Mouse (Mus musculus): ENCODE data around the gene Rnf130. TPM values are rescaled to one million over a fixed set of nuclear protein-coding genes. Genes with fewer than 3 reads are reported as not detected.
A peak's percentile ranks its signal among the peaks of the same experiment; 100 is the strongest.

Rnf130 gene
- polyA plus RNA-seq, 1 experiment from 2014 or later = 46.5 TPM

DNA sequence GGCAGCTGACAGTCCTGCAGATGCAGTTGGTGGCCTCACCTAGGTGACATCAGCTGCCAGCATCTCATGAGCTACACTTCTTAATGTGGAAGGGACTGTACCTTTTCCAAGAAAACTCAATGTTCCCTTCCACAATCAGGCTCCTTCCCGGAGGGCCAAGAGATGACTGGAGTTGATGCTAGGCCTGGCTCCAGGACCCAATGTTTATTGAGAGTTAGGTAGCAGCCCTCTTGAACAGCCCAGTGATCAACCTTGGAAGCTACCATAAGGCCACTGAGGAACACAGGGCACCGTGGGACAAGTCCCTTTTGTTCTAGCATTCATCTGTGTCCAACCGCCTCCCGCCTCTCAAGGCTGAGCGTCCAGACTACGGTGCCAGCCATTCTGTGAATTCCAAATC, 107.1 kb downstream of the Rnf130 start:
- H3K9me3 ChIP-seq (ENCODE audit: control insufficient read depth) = no peaks in the 10 kb centered on the region
- TF ChIP-seq CTCF (IDR thresholded peaks at IDR 0.05; ENCODE audit: low read depth) = no peak
- peaks cover 3% of the 10 kb centered on the region; the same call in 1 of the 2 replicates for H3K4me1 ChIP-seq (replicated peaks; ENCODE audit: control insufficient read depth, insufficient read depth, low read length)
- H3K27me3 ChIP-seq (replicated peaks; ENCODE audit: control insufficient read depth, insufficient read depth, low read length) = no peaks in the 10 kb centered on the region
- H3K27ac ChIP-seq (ENCODE audit: low read depth, low read length) = no peak overlapping the region
- H3K4me3 ChIP-seq (ENCODE audit: low read depth, low read length) = peak overlapping the region; percentile 86
- peak overlapping the region; percentile 99 for H3K9ac ChIP-seq (ENCODE audit: low read depth, low read length)
- 86% methylated on average over 6 of the region's 6 CpGs for WGBS
- H3K36me3 ChIP-seq (ENCODE audit: control insufficient read depth, insufficient read depth) = peaks cover 16% of the 10 kb centered on the region
- ATAC-seq = no peak
- H3K4me2 ChIP-seq (replicated peaks; ENCODE audit: low read depth) = peak overlapping the region; percentile 83

DNA sequence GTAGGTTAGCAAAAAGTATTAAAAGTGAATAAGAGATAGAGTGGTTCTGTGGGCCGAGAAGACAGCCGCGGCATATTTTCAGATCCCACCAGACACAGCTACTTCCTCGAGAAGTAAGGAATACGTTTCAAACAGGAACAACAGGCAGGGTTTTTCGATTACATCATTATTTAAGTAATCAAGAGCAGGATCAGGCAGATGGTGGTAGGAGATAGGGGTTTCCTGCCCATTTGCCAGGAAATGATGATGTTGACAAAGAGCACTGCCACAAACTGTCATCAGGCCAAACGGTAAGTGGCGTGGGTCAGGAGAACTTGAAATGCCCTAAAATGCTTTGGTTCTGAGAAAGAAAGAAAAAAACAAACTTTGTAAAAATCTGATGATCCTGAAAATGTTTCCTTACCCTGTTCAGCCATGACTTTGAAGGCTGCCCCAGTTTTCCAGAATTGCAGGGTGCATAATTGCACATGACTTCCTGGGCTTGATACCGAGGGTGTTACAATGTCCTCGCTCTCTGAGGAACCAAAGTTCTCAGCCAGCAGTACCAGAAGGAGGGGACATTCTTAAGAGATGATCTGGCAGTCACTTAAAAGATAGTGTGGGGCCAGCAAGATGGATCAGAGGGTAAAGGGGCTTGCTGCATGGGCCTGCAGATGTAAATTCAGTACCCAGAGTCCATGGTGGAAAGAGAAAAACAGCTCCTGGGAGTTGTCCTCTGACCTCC, 109.2 kb downstream of the Rnf130 start:
- 49% methylated on average over 10 of the region's 10 CpGs for WGBS
- Histone ChIP-seq H3K4me1 (replicated peaks; ENCODE audit: control insufficient read depth, insufficient read depth, low read length) (peaks cover 3% of the 10 kb centered on the region; the same call in 1 of the 2 replicates), H3K27ac (ENCODE audit: low read depth, low read length) (peak overlapping the region; percentile 41; the same call in 1 of the 2 replicates), H3K4me2 (replicated peaks; ENCODE audit: low read depth) (no peak overlapping the region), H3K4me3 (ENCODE audit: low read depth, low read length) (no peak overlapping the region), H3K36me3 (ENCODE audit: control insufficient read depth, insufficient read depth) (peaks cover 27% of the 10 kb centered on the region), H3K9ac (ENCODE audit: low read depth, low read length) (no peak overlapping the region), H3K9me3 (ENCODE audit: control insufficient read depth) (no peaks in the 10 kb centered on the region), H3K27me3 (replicated peaks; ENCODE audit: control insufficient read depth, insufficient read depth, low read length) (no peaks in the 10 kb centered on the region)
- no peak for ATAC-seq
- no peak for TF ChIP-seq CTCF (IDR thresholded peaks at IDR 0.05; ENCODE audit: low read depth)

DNA sequence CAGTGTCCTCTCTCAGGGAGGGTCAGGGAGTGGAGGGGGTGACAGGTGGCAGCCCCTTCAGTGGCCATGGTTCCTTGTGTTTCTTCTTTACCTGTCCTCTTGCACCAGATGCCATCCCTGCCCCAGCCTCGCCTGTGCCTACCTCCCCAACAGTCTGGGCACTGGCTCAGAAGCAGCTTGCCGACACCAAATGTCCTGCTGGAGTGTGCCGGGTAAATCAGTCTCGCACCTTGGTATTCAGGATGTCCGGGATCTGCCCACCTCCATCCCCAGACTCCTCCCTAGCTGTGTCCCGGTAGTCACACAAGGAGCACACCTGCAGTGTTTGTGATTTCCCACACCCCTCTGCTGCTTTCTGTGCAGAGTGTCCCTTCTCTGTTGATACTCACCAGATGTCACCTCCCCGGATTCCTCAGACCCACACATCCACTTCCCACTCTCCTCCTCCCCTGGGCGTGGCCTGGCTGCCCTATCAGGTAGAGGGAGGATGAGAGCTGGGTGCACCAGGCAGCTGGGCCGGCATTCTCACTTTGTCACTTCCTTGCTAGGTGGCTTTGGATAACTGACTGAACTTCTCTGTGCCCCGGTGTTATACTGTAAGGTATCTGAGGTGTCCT, 113.2 kb downstream of the Rnf130 start:
- no peak overlapping the region for H3K9ac ChIP-seq (ENCODE audit: low read depth, low read length)
- H3K27me3 ChIP-seq (replicated peaks; ENCODE audit: control insufficient read depth, insufficient read depth, low read length) = no peaks in the 10 kb centered on the region
- H3K9me3 ChIP-seq (ENCODE audit: control insufficient read depth) = no peaks in the 10 kb centered on the region
- no peak overlapping the region for H3K4me3 ChIP-seq (ENCODE audit: low read depth, low read length)
- WGBS = 54% methylated on average over 10 of the region's 10 CpGs
- TF ChIP-seq CTCF (IDR thresholded peaks at IDR 0.05; ENCODE audit: low read depth) = no peak
- peak; percentile 61 for ATAC-seq
- H3K27ac ChIP-seq (ENCODE audit: low read depth, low read length) = peak overlapping the region; percentile 50; the same call in 1 of the 2 replicates
- H3K4me2 ChIP-seq (replicated peaks; ENCODE audit: low read depth) = no peak overlapping the region
- H3K36me3 ChIP-seq (ENCODE audit: control insufficient read depth, insufficient read depth) = peaks cover 65% of the 10 kb centered on the region
- H3K4me1 ChIP-seq (replicated peaks; ENCODE audit: control insufficient read depth, insufficient read depth, low read length) = no peaks in the 10 kb centered on the region

DNA sequence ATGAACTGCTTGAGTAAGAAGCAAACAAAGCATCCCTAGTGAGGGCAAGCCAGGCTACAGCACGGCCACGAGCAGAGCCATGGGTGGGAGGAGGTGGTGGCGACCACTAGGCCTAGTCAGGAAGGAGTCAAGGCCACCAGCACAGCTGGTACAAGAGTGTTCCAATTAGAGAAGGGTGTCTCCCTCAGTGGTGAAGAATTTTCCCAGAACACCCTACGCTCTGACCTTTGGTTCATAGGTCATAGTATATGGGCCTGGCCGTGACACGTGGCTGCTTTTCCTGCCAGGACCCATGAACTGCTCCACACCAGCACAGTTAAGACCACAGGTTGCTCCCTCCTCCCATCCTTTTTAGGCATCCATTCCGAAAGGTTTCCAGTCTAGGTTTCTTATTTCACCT, 114.4 kb downstream of the Rnf130 start:
- ATAC-seq = peak; percentile 55
- Histone ChIP-seq H3K9me3 (ENCODE audit: control insufficient read depth) (no peaks in the 10 kb centered on the region), H3K36me3 (ENCODE audit: control insufficient read depth, insufficient read depth) (peaks cover 69% of the 10 kb centered on the region), H3K4me1 (replicated peaks; ENCODE audit: control insufficient read depth, insufficient read depth, low read length) (no peaks in the 10 kb centered on the region), H3K9ac (ENCODE audit: low read depth, low read length) (no peak overlapping the region), H3K4me3 (ENCODE audit: low read depth, low read length) (no peak overlapping the region), H3K27me3 (replicated peaks; ENCODE audit: control insufficient read depth, insufficient read depth, low read length) (no peaks in the 10 kb centered on the region), H3K4me2 (replicated peaks; ENCODE audit: low read depth) (no peak overlapping the region), H3K27ac (ENCODE audit: low read depth, low read length) (peak overlapping the region; percentile 35; the same call in 1 of the 2 replicates)
- 62% methylated on average over 7 of the region's 7 CpGs for WGBS
- TF ChIP-seq CTCF (IDR thresholded peaks at IDR 0.05; ENCODE audit: low read depth) = no peak

DNA sequence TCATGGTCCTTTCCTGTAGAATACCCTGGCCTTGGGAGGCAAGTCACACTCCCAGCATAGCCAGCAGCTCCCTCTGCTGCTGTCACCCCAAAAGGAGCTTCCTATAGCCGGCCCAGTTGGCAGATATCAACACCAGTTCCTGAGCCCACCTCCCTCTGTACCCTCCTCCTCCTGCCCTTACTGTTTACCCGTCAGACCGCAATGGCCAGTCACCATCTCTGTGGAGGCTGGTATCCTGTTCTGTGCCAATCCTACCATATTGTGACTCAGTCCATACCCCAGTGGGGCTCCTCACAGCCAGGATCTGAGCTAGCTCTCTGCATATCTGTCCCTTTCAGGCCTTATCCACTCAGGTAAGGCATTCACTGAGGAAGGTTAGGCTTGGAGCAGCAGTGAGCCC, 120.4 kb downstream of the Rnf130 start:
- Histone ChIP-seq H3K27me3 (replicated peaks; ENCODE audit: control insufficient read depth, insufficient read depth, low read length) (no peaks in the 10 kb centered on the region), H3K36me3 (ENCODE audit: control insufficient read depth, insufficient read depth) (peaks cover 72% of the 10 kb centered on the region), H3K4me3 (ENCODE audit: low read depth, low read length) (no peak overlapping the region), H3K27ac (ENCODE audit: low read depth, low read length) (no peak overlapping the region), H3K4me2 (replicated peaks; ENCODE audit: low read depth) (no peak overlapping the region), H3K9me3 (ENCODE audit: control insufficient read depth) (no peaks in the 10 kb centered on the region), H3K9ac (ENCODE audit: low read depth, low read length) (no peak overlapping the region), H3K4me1 (replicated peaks; ENCODE audit: control insufficient read depth, insufficient read depth, low read length) (no peaks in the 10 kb centered on the region)
- no peak for TF ChIP-seq CTCF (IDR thresholded peaks at IDR 0.05; ENCODE audit: low read depth)
- WGBS = 86% methylated on average over 3 of the region's 3 CpGs
- ATAC-seq = no peak

DNA sequence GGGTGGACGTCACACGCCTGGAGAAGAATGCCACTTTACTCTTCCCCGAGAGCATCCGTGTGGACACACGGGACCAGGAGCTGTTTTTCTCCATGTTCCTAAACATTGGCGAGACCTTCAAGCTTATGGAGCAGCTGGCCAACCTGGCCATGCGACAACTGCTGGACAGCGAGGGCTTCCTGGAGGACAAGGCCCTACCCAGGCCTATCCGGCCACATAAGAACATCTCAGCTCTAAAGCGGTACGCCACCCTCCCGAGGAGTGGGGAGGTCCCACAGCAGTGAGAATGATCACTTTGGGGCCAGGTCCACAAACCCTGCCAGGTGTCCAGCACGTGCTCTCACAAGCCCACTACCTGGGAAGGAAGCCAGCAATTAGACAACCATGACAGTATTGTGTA, 121.0 kb downstream of the Rnf130 start:
- Histone ChIP-seq H3K36me3 (ENCODE audit: control insufficient read depth, insufficient read depth) (peaks cover 70% of the 10 kb centered on the region), H3K9me3 (ENCODE audit: control insufficient read depth) (no peaks in the 10 kb centered on the region), H3K9ac (ENCODE audit: low read depth, low read length) (no peak overlapping the region), H3K4me2 (replicated peaks; ENCODE audit: low read depth) (no peak overlapping the region), H3K4me1 (replicated peaks; ENCODE audit: control insufficient read depth, insufficient read depth, low read length) (no peaks in the 10 kb centered on the region), H3K27ac (ENCODE audit: low read depth, low read length) (no peak overlapping the region), H3K27me3 (replicated peaks; ENCODE audit: control insufficient read depth, insufficient read depth, low read length) (no peaks in the 10 kb centered on the region), H3K4me3 (ENCODE audit: low read depth, low read length) (no peak overlapping the region)
- ATAC-seq = no peak
- WGBS = 93% methylated on average over 13 of the region's 13 CpGs
- no peak for TF ChIP-seq CTCF (IDR thresholded peaks at IDR 0.05; ENCODE audit: low read depth)
